Mouse (Mus musculus) embryonic fibroblast, embryonic 13.5 days (primary cell): ENCODE measurements around the gene Trrap.

Source experiments
- CTCF ChIP-seq: IDR thresholded peaks from 2 replicates; pipeline ENCODE4 v1.5.1; 2011; ENCODE audit warnings: mild to moderate bottlenecking, control low read depth, low read length, moderate library complexity, borderline replicate concordance; ENCODE audit not compliant: insufficient read depth
- POLR2A ChIP-seq: IDR thresholded peaks from 2 replicates; pipeline ENCODE4 v1.6.1; 2011; ENCODE audit warnings: low read depth, mild to moderate bottlenecking, control low read depth, low read length, moderate library complexity

GRCm38 (mm10) chr5:144872326-144872725, 104.8 kb downstream of the Trrap start:
- TF ChIP-seq CTCF (no peak), POLR2A (no peak)
